Mouse (Mus musculus): ENCODE measurements at regions not wholly inside any gene's neighbourhood (a gene's known extent, or its start where the extent isn't known, plus 50 kb on each side); places are given as distances from the start of the nearest gene placed in this dataset.

GRCm38 (mm10) chr15:32760141-32760540, 515.5 kb downstream of the Sema5a start:
- TF ChIP-seq CTCF (IDR thresholded peaks at IDR 0.05; ENCODE audit: insufficient read depth, low read length) (no peak), POLR2A (IDR thresholded peaks at IDR 0.05; ENCODE audit: borderline replicate concordance, extremely low read depth, low read depth, low read length) (no peak)

Measured in lung, adult 2 months (tissue).